Mouse (Mus musculus) liver, adult 2 months (tissue): Measurements from ENCODE around the gene Vangl1. TPM values are rescaled to one million over a fixed set of nuclear protein-coding genes. Genes with fewer than 3 reads are reported as not detected.

ENCODE experiments used
- DNase-seq: peaks from one replicate; pipeline ENCODE4 v3.0.0-alpha.2; 2011; ENCODE audit warnings: low read depth, low spot score; ENCODE audit errors: extremely low read depth
- H3K27ac ChIP-seq: fragments of 200-500 bp; replicated peaks from 2 replicates; pipeline ENCODE4 v1.5.1; 2012; ENCODE audit warnings: low read depth, mild to moderate bottlenecking, control low read depth, inconsistent platforms, low read length; ENCODE audit not compliant: insufficient read depth
- H3K27me3 ChIP-seq: fragments of 200-500 bp; 2 replicates; pipeline ENCODE4 v1.6.1; 2012; ENCODE audit warnings: mild to moderate bottlenecking, moderate library complexity, low read length, inconsistent platforms; ENCODE audit not compliant: control insufficient read depth, insufficient read depth
- H3K36me3 ChIP-seq: fragments of 200-500 bp; 2 replicates; pipeline ENCODE4 v1.6.1; 2012; ENCODE audit warnings: low read length, inconsistent platforms; ENCODE audit not compliant: control insufficient read depth, insufficient read depth
- H3K4me1 ChIP-seq: fragments of 200-500 bp; 2 replicates; pipeline ENCODE4 v1.6.1; 2011; ENCODE audit warnings: low read length; ENCODE audit not compliant: control insufficient read depth, insufficient read depth
- H3K4me3 ChIP-seq: fragments of 200-500 bp; 2 replicates; pipeline ENCODE4 v1.5.1; 2011; ENCODE audit warnings: low read depth, mild to moderate bottlenecking, control low read depth, low read length, moderate library complexity; ENCODE audit not compliant: insufficient read depth
- H3K79me2 ChIP-seq: fragments of 200-500 bp; 2 replicates; pipeline ENCODE4 v1.6.1; 2012; ENCODE audit warnings: inconsistent platforms, mild to moderate bottlenecking, low read length, moderate library complexity; ENCODE audit not compliant: control insufficient read depth, insufficient read depth
- H3K9ac ChIP-seq: fragments of 200-500 bp; 2 replicates; pipeline ENCODE4 v1.6.1; 2012; ENCODE audit warnings: low read depth, mild to moderate bottlenecking, control low read depth, inconsistent platforms, low read length
- CTCF ChIP-seq: fragments of 200-500 bp; IDR thresholded peaks from 2 replicates; pipeline ENCODE4 v1.5.1; 2011; ENCODE audit warnings: low read depth, low read length, control low read depth
- POLR2A ChIP-seq: fragments of 200-500 bp; IDR thresholded peaks from 2 replicates; pipeline ENCODE4 v1.6.1; 2011; ENCODE audit warnings: low read length, control low read depth; ENCODE audit not compliant: insufficient read depth; ENCODE audit errors: extremely low read depth
- WGBS: fragments of 180-500 bp; shearing (Covaris S2); methylation state at CpG from one replicate; pipeline ENCODE4 v1.1.7; 2018; 5-methylcytosine and 5-hydroxymethylcytosine counted together
- polyA plus RNA-seq: library from polyadenylated mRNA; depleted of rRNA; stranded (reverse); fragments of >200 nt; gene quantifications from 2 replicates; pipeline ENCODE4 v1.2.3, GENCODE M21; 2012; rRNA removed
- total RNA-seq: library from RNA; depleted of rRNA; stranded (reverse); fragments of >200 nt; gene quantifications from 2 replicates; pipeline ENCODE4 v1.2.3, GENCODE M21; 2014; rRNA removed

Gene Vangl1
- total and polyA plus RNA-seq, 2 experiments = 3.6 to 7.8 TPM

- no peaks in the 10 kb centered on the region for H3K79me2 ChIP-seq
- TF ChIP-seq CTCF (no peak), POLR2A (no peak)
- DNase-seq = no peak
- no peak overlapping the region for H3K9ac ChIP-seq
- WGBS = 88% methylated on average over 3 of the region's 3 CpGs
- no peak overlapping the region for H3K4me3 ChIP-seq
- H3K27me3 ChIP-seq = no peaks in the 10 kb centered on the region; the same call in 1 of the 2 replicates
- H3K27ac ChIP-seq = no peak overlapping the region
- no peaks in the 10 kb centered on the region for H3K4me1 ChIP-seq
- no peaks in the 10 kb centered on the region for H3K36me3 ChIP-seq
These were observed 96.3 kb downstream of the Vangl1 start for GRCm38 (mm10) chr3:102108201-102108600.

- Histone ChIP-seq H3K36me3 (no peaks in the 10 kb centered on the region), H3K79me2 (no peaks in the 10 kb centered on the region), H3K27ac (no peak overlapping the region), H3K4me3 (no peak overlapping the region), H3K9ac (no peak overlapping the region), H3K4me1 (no peaks in the 10 kb centered on the region), H3K27me3 (no peaks in the 10 kb centered on the region)
- WGBS = 81% methylated on average over 9 of the region's 9 CpGs
- no peak for DNase-seq
- no peak for TF ChIP-seq POLR2A
- TF ChIP-seq CTCF = no peak
These were observed 100.5 kb downstream of the Vangl1 start for GRCm38 (mm10) chr3:102103811-102104565.

Other genes starting within 250 kb of the Vangl1 start
- not detected in 2 replicates for gene Nhlh2, start 194.6 kb downstream of the Vangl1 start, total RNA-seq
- gene Nhlh2, start 194.6 kb downstream of the Vangl1 start, polyA plus RNA-seq = not detected in 2 replicates
- gene Casq2, start 118.3 kb downstream of the Vangl1 start, total RNA-seq = 0.34 and 0.65 TPM in 2 replicates
- not detected in 2 replicates for gene Casq2, start 118.3 kb downstream of the Vangl1 start, polyA plus RNA-seq